Mouse (Mus musculus): Measurements from ENCODE around the gene Pkn2. TPM values are rescaled to one million over a fixed set of nuclear protein-coding genes. Genes with fewer than 3 reads are reported as not detected.
A peak's percentile ranks its signal among the peaks of the same experiment; 100 is the strongest.

Pkn2 gene
- polyA plus RNA-seq (2015; fragmentation: Nextera tagmentation; extraction: Ambion mirVana), result 42.1 and 48.3 TPM in 2 replicates

DNA sequence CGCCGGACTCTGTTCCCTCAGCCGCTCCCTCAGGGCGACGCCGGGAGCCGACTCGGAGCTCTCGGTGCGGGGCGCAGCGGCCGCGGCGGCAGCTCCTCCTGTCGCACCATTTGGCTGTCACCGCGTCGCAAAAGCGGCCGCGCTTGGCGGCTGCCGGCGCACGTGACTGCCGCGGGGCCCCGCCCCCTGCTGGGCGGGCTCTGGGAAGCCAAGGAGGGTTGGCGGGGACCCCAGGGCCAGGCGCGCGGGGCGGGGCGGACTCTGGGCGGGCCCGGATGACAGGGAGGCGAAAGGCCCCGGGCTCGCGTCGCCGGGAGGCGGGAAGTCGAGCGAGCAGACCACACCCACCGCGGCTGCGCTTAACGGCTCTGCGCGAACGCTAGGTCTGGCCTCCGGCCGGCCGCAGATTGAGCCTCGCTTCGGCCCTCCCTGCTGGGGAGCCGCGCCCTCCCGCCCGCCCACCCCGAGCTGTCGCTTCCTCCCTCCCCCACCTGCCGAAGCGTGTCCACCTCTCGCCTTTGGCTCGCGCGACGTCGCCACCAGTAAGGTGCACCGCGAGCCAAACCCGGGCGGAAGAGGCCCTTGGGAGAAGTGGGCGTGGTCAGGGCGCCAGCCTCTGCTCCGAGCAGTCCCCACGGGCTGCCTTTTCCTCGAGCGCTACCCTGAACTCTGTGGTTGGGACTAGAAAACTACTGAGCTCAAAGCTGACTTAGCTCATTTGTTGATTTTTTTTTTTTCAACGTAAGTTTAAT is at the start of gene Pkn2:
Gene Pkn2 (minus strand): TSS at position 133 of the 752 bp plus-strand sequence.
- no peaks in the 10 kb centered on the region for H3K27me3 ChIP-seq (replicated peaks; ENCODE audit: control insufficient read depth, insufficient read depth, low read length)
- peak within 1 kb of the TSS; percentile 99 for H3K27ac ChIP-seq (ENCODE audit: low read depth, low read length)
- H3K4me1 ChIP-seq (replicated peaks; ENCODE audit: control insufficient read depth, insufficient read depth, low read length), result no peaks in the 10 kb centered on the region
- no peaks in the 10 kb centered on the region for H3K36me3 ChIP-seq (ENCODE audit: control insufficient read depth, insufficient read depth)
- H3K9ac ChIP-seq (ENCODE audit: low read depth, low read length), result peak within 1 kb of the TSS; percentile 99
- H3K4me2 ChIP-seq (replicated peaks; ENCODE audit: low read depth), result peak within 1 kb of the TSS; percentile 63
- TF ChIP-seq CTCF (IDR thresholded peaks at IDR 0.05; ENCODE audit: low read depth), result peak; percentile 41
- peak; percentile 98 for ATAC-seq
- under 1% methylated on average over 67 of the region's 84 CpGs for WGBS
- H3K4me3 ChIP-seq (ENCODE audit: low read depth, low read length), result peak within 1 kb of the TSS; percentile 84
- H3K9me3 ChIP-seq (ENCODE audit: control insufficient read depth), result no peaks in the 10 kb centered on the region

DNA sequence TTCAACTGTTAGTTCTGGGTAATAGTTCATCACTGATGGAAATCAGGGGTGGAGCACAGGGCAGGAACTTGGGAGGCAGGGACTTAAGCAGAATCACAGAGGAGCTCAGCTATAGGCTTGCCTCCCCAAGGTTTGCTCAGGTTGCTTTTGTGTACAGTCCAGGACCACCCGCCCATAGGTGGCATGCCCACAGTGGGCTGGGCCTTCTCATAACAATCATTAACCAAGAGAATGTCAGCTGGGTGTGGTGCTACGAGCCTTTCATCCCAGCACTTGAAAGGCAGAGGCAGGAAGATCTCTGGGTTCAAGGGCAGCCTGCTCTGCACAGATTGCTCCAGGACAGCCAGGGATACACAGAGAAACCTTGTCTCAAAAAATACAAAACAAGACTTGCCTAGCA is 48.1 kb upstream of the Pkn2 start:
- no peaks in the 10 kb centered on the region for H3K9me3 ChIP-seq (ENCODE audit: control insufficient read depth)
- no peak for TF ChIP-seq CTCF (IDR thresholded peaks at IDR 0.05; ENCODE audit: low read depth)
- H3K9ac ChIP-seq (ENCODE audit: low read depth, low read length), result no peak overlapping the region
- WGBS, result 53% methylated on average over 2 of the region's 2 CpGs
- no peak for ATAC-seq
- no peaks in the 10 kb centered on the region for H3K27me3 ChIP-seq (replicated peaks; ENCODE audit: control insufficient read depth, insufficient read depth, low read length)
- no peaks in the 10 kb centered on the region for H3K4me1 ChIP-seq (replicated peaks; ENCODE audit: control insufficient read depth, insufficient read depth, low read length)
- no peak overlapping the region for H3K27ac ChIP-seq (ENCODE audit: low read depth, low read length)
- no peak overlapping the region for H3K4me2 ChIP-seq (replicated peaks; ENCODE audit: low read depth)
- no peak overlapping the region for H3K4me3 ChIP-seq (ENCODE audit: low read depth, low read length)
- no peaks in the 10 kb centered on the region for H3K36me3 ChIP-seq (ENCODE audit: control insufficient read depth, insufficient read depth)

DNA sequence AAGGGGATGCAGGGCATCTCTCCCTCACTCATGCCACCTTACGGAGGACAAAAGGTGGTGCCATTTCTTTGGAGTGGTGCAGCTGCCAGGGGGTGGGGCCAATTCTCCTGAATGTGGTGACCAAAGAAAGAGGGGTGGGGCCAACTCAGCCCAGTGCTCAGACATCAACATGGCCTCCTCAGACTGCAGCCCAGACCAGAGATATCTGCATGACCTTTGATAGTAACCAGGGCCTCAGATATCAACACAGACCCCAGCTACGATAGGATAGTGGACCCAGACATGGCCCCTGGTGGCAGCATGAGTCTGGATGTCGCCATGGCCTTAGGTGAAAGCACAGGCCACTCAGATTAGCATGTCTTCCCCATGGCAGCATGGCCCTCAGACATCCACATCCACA is 45.5 kb upstream of the Pkn2 start:
- no peak overlapping the region for H3K4me3 ChIP-seq (ENCODE audit: low read depth, low read length)
- no peaks in the 10 kb centered on the region for H3K27me3 ChIP-seq (replicated peaks; ENCODE audit: control insufficient read depth, insufficient read depth, low read length)
- no peaks in the 10 kb centered on the region for H3K9me3 ChIP-seq (ENCODE audit: control insufficient read depth)
- no peak overlapping the region for H3K27ac ChIP-seq (ENCODE audit: low read depth, low read length)
- TF ChIP-seq CTCF (IDR thresholded peaks at IDR 0.05; ENCODE audit: low read depth), result no peak
- no peak overlapping the region for H3K4me2 ChIP-seq (replicated peaks; ENCODE audit: low read depth)
- no peak for ATAC-seq
- H3K36me3 ChIP-seq (ENCODE audit: control insufficient read depth, insufficient read depth), result no peaks in the 10 kb centered on the region
- 82% methylated on average over 3 of the region's 3 CpGs for WGBS
- H3K9ac ChIP-seq (ENCODE audit: low read depth, low read length), result no peak overlapping the region
- no peaks in the 10 kb centered on the region for H3K4me1 ChIP-seq (replicated peaks; ENCODE audit: control insufficient read depth, insufficient read depth, low read length)

DNA sequence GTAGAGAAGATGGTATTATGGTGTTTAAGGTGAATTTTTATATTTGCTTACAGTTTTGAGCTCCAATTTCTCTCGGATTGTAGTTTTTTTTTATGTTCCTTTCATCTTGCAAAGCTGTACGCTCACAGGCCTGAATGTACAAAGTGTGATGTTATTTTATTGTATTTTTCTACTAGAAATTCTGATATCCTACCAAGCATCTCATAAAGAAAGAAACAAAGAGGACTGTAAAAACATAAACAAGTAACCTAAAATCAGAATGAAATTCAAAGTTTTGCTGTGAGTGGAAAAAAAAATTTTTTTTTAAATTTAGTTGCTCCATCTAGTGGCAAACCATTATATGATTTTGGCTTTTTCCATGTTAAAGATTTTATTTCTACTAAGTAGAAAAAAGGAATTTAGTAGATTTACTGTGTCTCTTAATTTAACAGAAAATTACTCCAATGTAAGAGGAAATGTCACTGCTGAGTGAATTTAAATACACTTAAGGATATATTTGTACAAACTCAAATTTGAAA is 43.1 kb upstream of the Pkn2 start:
- Histone ChIP-seq H3K9ac (ENCODE audit: low read depth, low read length) (no peak overlapping the region), H3K4me1 (replicated peaks; ENCODE audit: control insufficient read depth, insufficient read depth, low read length) (no peaks in the 10 kb centered on the region), H3K27me3 (replicated peaks; ENCODE audit: control insufficient read depth, insufficient read depth, low read length) (no peaks in the 10 kb centered on the region), H3K4me3 (ENCODE audit: low read depth, low read length) (no peak overlapping the region), H3K9me3 (ENCODE audit: control insufficient read depth) (no peaks in the 10 kb centered on the region), H3K36me3 (ENCODE audit: control insufficient read depth, insufficient read depth) (no peaks in the 10 kb centered on the region), H3K27ac (ENCODE audit: low read depth, low read length) (no peak overlapping the region), H3K4me2 (replicated peaks; ENCODE audit: low read depth) (no peak overlapping the region)
- no peak for ATAC-seq
- 68% methylated on average over 2 of the region's 2 CpGs for WGBS
- TF ChIP-seq CTCF (IDR thresholded peaks at IDR 0.05; ENCODE audit: low read depth), result peak; percentile 33; the same call in 1 of the 2 replicates

DNA sequence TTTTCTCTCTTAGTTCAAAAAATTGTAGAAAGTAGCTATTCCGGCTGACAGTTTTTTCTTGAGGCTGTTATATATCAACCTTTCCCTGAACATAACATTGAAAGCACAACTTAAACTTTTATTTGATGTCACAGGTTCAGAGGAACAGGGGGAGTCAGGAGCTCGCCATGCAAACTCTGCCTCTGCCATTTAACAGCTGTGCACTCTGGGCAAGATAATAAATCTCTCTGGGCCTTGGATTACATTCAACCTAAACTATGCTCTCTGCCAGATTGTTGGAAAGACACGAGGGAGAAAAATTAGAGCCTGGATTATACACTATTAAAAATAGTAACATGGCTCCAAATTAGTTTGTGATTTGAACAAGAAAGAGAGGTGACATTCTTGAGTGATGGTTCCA is 37.3 kb upstream of the Pkn2 start:
- no peak overlapping the region for H3K9ac ChIP-seq (ENCODE audit: low read depth, low read length)
- no peak overlapping the region for H3K4me2 ChIP-seq (replicated peaks; ENCODE audit: low read depth)
- H3K4me1 ChIP-seq (replicated peaks; ENCODE audit: control insufficient read depth, insufficient read depth, low read length), result 0 out of 2 replicates have a peak, but pooled peaks cover 4% of the 10 kb centered on the region
- no peaks in the 10 kb centered on the region for H3K36me3 ChIP-seq (ENCODE audit: control insufficient read depth, insufficient read depth)
- no peak for TF ChIP-seq CTCF (IDR thresholded peaks at IDR 0.05; ENCODE audit: low read depth)
- no peak for ATAC-seq
- H3K4me3 ChIP-seq (ENCODE audit: low read depth, low read length), result no peak overlapping the region
- WGBS, result 58% methylated on average over 3 of the region's 3 CpGs
- H3K9me3 ChIP-seq (ENCODE audit: control insufficient read depth), result no peaks in the 10 kb centered on the region
- no peaks in the 10 kb centered on the region for H3K27me3 ChIP-seq (replicated peaks; ENCODE audit: control insufficient read depth, insufficient read depth, low read length)
- no peak overlapping the region for H3K27ac ChIP-seq (ENCODE audit: low read depth, low read length)

DNA sequence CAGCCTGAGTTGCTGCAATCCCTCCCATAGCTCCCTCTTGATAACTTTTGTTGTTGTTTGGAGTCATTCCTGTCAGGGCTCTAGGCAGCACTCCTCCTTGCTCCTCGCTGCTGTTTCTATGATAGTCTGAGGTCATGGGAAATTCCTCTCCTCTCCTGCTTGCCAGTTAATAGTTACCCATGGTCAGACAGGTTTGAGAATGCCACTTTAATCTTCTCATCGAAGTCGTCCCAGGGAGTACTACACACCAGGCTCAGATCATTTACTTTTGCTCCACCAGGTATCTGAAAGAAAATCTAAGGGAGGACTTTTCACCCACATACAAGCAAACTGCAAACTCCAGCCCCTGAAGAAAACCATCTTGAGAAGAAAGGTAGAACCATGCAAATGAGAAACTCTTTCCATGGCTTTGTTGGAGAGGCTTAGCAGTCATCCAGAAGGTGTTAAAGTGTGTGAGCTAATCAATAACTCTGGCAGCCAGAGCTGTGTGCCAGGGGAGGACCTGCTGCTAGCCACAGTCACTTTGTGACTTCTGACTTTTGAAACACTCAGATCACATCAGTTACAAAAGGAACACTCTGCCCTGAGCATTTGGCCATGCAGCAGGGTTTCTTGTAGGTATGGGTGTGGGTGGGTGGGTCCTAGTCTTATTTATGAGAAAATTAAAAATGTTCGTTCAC is 36.1 kb upstream of the Pkn2 start:
- Histone ChIP-seq H3K4me2 (replicated peaks; ENCODE audit: low read depth) (peak overlapping the region; percentile 13; the same call in 1 of the 2 replicates), H3K9ac (ENCODE audit: low read depth, low read length) (no peak overlapping the region), H3K4me1 (replicated peaks; ENCODE audit: control insufficient read depth, insufficient read depth, low read length) (0 out of 2 replicates have a peak, but pooled peaks cover 4% of the 10 kb centered on the region), H3K27me3 (replicated peaks; ENCODE audit: control insufficient read depth, insufficient read depth, low read length) (no peaks in the 10 kb centered on the region), H3K36me3 (ENCODE audit: control insufficient read depth, insufficient read depth) (no peaks in the 10 kb centered on the region), H3K4me3 (ENCODE audit: low read depth, low read length) (no peak overlapping the region), H3K27ac (ENCODE audit: low read depth, low read length) (no peak overlapping the region), H3K9me3 (ENCODE audit: control insufficient read depth) (no peaks in the 10 kb centered on the region)
- TF ChIP-seq CTCF (IDR thresholded peaks at IDR 0.05; ENCODE audit: low read depth), result no peak
- WGBS, result 39% methylated on average over 4 of the region's 4 CpGs
- peak; percentile 57 for ATAC-seq

Measured in intestine, postnatal 0 days (tissue).